Mouse (Mus musculus) CD4-positive helper T cell, adult 2 months (primary cell): ENCODE measurements at regions not wholly inside any gene's neighbourhood (a gene's known extent, or its start where the extent isn't known, plus 50 kb on each side); places are given as distances from the start of the nearest gene placed in this dataset.

ENCODE experiments used
- DNase-seq: peaks from one replicate; pipeline ENCODE4 v3.0.0-alpha.2; 2012; ENCODE audit warnings: low read depth, missing footprints, low spot score

GRCm38 (mm10) chr8:11145251-11145650 is 137.0 kb upstream of the Irs2 start:
- no peak for DNase-seq

DNA sequence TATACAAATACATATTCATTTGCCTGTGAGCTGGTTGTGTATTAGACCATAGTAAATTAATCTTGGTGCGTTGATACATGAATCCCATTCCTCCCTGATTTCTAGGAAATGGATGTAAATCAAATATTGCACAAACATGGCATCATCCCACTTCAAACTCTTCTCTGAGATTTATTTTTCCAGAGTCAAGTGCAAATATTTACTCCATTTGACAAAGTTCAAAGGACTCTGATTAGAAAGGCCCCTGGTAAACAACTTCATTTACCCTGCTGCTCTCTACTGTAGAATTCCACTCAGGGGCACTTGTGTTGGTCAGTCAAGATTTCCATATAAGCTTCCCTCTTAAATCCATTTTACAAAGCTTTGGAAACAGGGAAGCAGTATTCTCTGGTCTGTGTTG is 132.3 kb upstream of the Irs2 start:
- DNase-seq, result no peak

DNA sequence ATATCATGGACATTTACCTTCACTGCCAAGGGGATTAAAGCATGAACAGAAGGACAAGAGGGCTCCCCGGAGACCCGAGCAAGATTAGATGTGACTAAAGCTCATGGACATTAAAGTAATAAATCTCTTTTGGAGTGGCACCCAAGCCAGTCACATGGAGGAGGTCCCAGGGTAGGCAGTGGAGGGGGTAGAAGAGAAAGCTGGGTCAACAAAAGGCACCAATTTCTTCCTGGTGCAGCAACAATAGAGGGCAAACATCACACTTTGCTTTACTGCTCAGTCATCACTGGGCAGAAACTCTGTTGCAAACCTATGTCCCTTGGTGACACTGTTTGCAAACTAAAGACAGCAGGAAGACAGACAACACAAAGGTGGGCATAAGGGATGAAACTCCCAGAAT is 131.0 kb upstream of the Irs2 start:
- no peak for DNase-seq

DNA sequence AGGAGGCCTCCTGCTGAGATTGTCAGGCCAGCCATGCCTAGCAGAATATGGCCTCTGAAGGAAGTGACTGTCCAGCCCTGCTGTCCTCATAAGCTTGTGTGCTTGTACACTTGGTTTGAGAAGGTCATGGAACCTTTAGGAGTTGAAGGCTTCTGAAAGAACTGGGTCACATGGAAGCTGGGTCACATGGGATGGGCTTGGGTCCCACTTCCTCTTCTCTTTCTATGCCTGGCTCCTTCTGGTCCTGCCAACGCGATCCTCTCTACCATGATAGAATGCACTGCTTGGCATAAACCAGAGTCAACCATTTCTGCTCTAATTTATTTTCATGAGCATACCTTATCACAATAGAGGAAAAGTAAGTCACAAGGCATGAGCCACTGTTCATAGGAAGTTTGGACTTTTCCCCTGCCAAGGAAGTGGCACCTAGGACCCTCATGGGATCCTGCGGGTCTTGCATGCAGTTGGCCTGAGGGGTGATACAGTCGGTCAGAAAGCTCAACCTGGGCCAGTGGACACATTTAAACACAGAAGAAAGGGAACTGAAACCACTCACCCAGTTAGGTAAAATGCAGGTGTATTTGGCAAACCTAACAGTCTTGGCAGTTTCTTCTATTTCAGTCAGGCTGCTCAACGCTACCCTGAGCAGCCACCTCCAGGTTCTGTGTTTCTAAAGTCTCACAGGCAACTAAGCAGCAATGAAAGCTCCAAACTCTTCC is 130.2 kb upstream of the Irs2 start:
- DNase-seq, result no peak

- DNase-seq, result no peak
Measured at GRCm38 (mm10) chr8:11136566-11136965, 128.3 kb upstream of the Irs2 start.

- DNase-seq, result no peak
Measured at GRCm38 (mm10) chr8:11135135-11135534, 126.9 kb upstream of the Irs2 start.

GRCm38 (mm10) chr8:11134562-11134961 is 126.3 kb upstream of the Irs2 start:
- no peak for DNase-seq

- no peak for DNase-seq
Measured at GRCm38 (mm10) chr8:11119030-11119634, 110.9 kb upstream of the Irs2 start.

DNA sequence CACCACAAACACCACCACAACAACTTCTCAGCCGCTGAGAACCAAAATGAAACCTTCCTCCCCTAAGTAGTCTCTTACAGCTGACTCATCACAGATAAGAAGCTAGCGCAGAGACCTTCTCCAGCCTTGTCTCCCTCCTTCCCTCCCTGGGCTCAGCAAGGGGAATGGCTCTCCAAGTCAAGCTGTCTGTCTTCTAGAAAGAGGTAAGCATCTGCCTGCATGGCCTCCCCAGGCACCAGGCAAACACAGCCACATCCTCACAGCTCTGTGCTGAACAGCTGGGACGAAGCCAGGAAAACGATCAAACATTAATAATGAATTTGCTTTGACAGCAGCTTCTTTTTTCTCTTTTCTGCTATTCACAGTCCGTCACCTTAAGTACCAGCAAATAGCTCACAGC is 108.3 kb upstream of the Irs2 start:
- DNase-seq, result no peak

GRCm38 (mm10) chr8:11115210-11115609 is 107.0 kb upstream of the Irs2 start:
- DNase-seq, result no peak

- no peak for DNase-seq
Measured at GRCm38 (mm10) chr8:11114531-11114930, 106.3 kb upstream of the Irs2 start.

GRCm38 (mm10) chr8:11112908-11113532 is 104.8 kb upstream of the Irs2 start:
- DNase-seq, result no peak

DNA sequence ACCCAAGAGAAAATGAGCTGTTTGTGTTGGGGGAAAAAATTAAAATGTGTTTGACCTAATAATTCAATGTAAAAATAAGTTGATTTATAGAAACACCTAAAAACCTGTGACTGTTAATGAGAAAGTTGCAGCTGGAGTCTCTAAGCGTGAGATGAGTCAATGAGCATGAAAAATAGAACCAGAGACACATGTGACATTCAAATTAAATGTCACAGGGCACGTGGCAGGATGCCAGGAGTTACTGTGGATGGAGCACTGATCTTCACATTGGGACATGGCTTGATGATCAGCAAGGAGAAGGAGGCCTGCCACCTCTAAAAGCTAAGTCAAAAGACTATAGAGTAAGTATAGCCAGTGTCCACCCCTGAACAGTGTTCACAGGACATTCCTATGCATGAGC is 103.7 kb upstream of the Irs2 start:
- DNase-seq, result no peak

GRCm38 (mm10) chr8:11107435-11107834 is 99.2 kb upstream of the Irs2 start:
- DNase-seq, result no peak

- peak; percentile 7 for DNase-seq
Measured at GRCm38 (mm10) chr8:11107021-11107420, 98.8 kb upstream of the Irs2 start.

- no peak for DNase-seq
Measured at GRCm38 (mm10) chr8:11103745-11104607, 95.7 kb upstream of the Irs2 start.

- DNase-seq, result no peak
Measured at GRCm38 (mm10) chr8:11100310-11100709, 92.1 kb upstream of the Irs2 start.

DNA sequence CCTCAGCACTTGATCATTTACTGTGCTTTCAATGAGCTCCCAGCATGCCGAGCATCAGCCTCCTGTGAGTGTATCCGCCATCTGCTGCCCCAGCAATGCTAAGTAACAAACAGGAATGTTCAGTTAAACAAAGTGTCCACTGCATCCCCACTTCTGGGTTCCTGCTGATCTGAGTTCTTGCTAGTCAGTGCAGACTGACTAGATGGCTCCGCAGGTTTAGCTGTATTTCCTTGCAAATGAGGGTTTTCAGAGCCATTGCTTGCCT is 91.3 kb upstream of the Irs2 start:
- DNase-seq, result no peak

- DNase-seq, result no peak
Measured at GRCm38 (mm10) chr8:11098790-11099590, 90.7 kb upstream of the Irs2 start.

DNA sequence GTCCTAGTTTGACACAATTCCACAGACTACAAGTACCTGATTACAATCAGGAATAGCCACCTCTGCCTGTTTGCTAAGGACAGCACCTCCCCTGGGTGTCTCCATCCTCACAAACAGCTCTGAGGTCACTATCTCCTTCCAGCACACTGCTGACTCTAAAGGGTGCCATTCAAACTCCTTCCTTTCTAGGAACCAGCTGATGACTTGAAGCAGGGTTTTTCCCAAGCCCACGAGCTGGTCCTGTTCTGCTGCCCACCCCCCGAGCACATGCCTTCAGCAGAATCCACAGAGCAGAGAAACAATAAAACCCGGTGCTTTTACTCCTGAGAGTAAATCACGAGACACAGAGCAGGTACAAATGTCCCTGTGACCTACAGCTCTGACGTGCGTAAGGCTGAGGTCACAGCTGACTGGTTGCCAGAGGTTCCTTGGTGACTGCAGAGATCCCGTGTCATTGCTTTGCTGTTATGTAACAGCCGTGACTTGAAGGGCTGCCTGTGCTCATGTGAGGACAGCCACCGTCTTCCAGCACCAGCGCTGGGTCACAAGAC is 90.0 kb upstream of the Irs2 start:
- DNase-seq, result no peak

GRCm38 (mm10) chr8:11097813-11098212 is 89.6 kb upstream of the Irs2 start:
- DNase-seq, result no peak
